Mouse (Mus musculus): ENCODE data around the gene Creb1. TPM values are rescaled to one million over a fixed set of nuclear protein-coding genes. Genes with fewer than 3 reads are reported as not detected.

The Creb1 gene
- total RNA-seq, 2 experiments from 2014 or later = 22.7 to 25.6 TPM

Other genes starting within 250 kb of the Creb1 start
- 1 to 10 TPM; 7.5 to 8.8 TPM for gene Mettl21a, start 84.6 kb downstream of the Creb1 start, total RNA-seq (2021)
- gene Ccnyl1, start 157.8 kb downstream of the Creb1 start, total RNA-seq (2021) = 10 to 100 TPM; 15.5 to 18.2 TPM
- gene Fzd5, start 205.1 kb downstream of the Creb1 start, total RNA-seq (2021) = 1 to 10 TPM; 4.5 TPM